Mouse (Mus musculus): Measurements from ENCODE around the gene D930020B18Rik. TPM values are rescaled to one million over a fixed set of nuclear protein-coding genes. Genes with fewer than 3 reads are reported as not detected.

Gene D930020B18Rik
- polyA plus RNA-seq, 1 experiment from 2014 or later, result 1.8 TPM

GRCm38 (mm10) chr10:121682539-121682938 is 41.2 kb downstream of the D930020B18Rik start:
- no peak for ATAC-seq (ENCODE audit: insufficient number of reproducible peaks, low FRiP score, low TSS enrichment, low read depth)
- H3K36me3 ChIP-seq (ENCODE audit: control insufficient read depth, insufficient read depth, low read length), result no peaks in the 10 kb centered on the region
- H3K27ac ChIP-seq (replicated peaks; ENCODE audit: low read depth, low read length), result no peak overlapping the region
- 87% methylated on average over 10 of the region's 10 CpGs for WGBS
- H3K27me3 ChIP-seq (ENCODE audit: control insufficient read depth, insufficient read depth, low read length), result no peaks in the 10 kb centered on the region
- no peak overlapping the region for H3K9ac ChIP-seq (ENCODE audit: low read length)
- H3K9me3 ChIP-seq (ENCODE audit: control insufficient read depth, low read length), result no peaks in the 10 kb centered on the region
- no peaks in the 10 kb centered on the region for H3K4me1 ChIP-seq (ENCODE audit: control insufficient read depth, insufficient read depth, low read length)
- no peak overlapping the region for H3K4me3 ChIP-seq (ENCODE audit: low read depth, low read length)
- no peak for DNase-seq (ENCODE audit: low spot score)
- H3K4me2 ChIP-seq (ENCODE audit: low read depth, severe bottlenecking), result no peak overlapping the region

- Histone ChIP-seq H3K36me3 (ENCODE audit: control insufficient read depth, insufficient read depth, low read length) (no peaks in the 10 kb centered on the region), H3K4me2 (ENCODE audit: low read depth, severe bottlenecking) (no peak overlapping the region), H3K27me3 (ENCODE audit: control insufficient read depth, insufficient read depth, low read length) (no peaks in the 10 kb centered on the region), H3K9ac (ENCODE audit: low read length) (no peak overlapping the region), H3K9me3 (ENCODE audit: control insufficient read depth, low read length) (no peaks in the 10 kb centered on the region), H3K4me3 (ENCODE audit: low read depth, low read length) (no peak overlapping the region), H3K4me1 (ENCODE audit: control insufficient read depth, insufficient read depth, low read length) (no peaks in the 10 kb centered on the region), H3K27ac (replicated peaks; ENCODE audit: low read depth, low read length) (no peak overlapping the region)
- 86% methylated on average over 4 of the region's 4 CpGs for WGBS
- ATAC-seq (ENCODE audit: insufficient number of reproducible peaks, low FRiP score, low TSS enrichment, low read depth) (no peak), DNase-seq (ENCODE audit: low spot score) (no peak)
These were observed 44.8 kb downstream of the D930020B18Rik start for GRCm38 (mm10) chr10:121686153-121686660.

GRCm38 (mm10) chr10:121687511-121687910 is 46.1 kb downstream of the D930020B18Rik start:
- Histone ChIP-seq H3K4me1 (ENCODE audit: control insufficient read depth, insufficient read depth, low read length) (no peaks in the 10 kb centered on the region), H3K9me3 (ENCODE audit: control insufficient read depth, low read length) (no peaks in the 10 kb centered on the region), H3K4me2 (ENCODE audit: low read depth, severe bottlenecking) (no peak overlapping the region), H3K4me3 (ENCODE audit: low read depth, low read length) (no peak overlapping the region), H3K9ac (ENCODE audit: low read length) (no peak overlapping the region), H3K27me3 (ENCODE audit: control insufficient read depth, insufficient read depth, low read length) (no peaks in the 10 kb centered on the region), H3K27ac (replicated peaks; ENCODE audit: low read depth, low read length) (no peak overlapping the region), H3K36me3 (ENCODE audit: control insufficient read depth, insufficient read depth, low read length) (no peaks in the 10 kb centered on the region)
- WGBS, result 75% methylated on average over 7 of the region's 7 CpGs
- no peak for DNase-seq (ENCODE audit: low spot score)
- ATAC-seq (ENCODE audit: insufficient number of reproducible peaks, low FRiP score, low TSS enrichment, low read depth), result no peak

GRCm38 (mm10) chr10:121689591-121690314 is 48.4 kb downstream of the D930020B18Rik start:
- Histone ChIP-seq H3K27me3 (ENCODE audit: control insufficient read depth, insufficient read depth, low read length) (no peaks in the 10 kb centered on the region), H3K9ac (ENCODE audit: low read length) (no peak overlapping the region), H3K4me1 (ENCODE audit: control insufficient read depth, insufficient read depth, low read length) (no peaks in the 10 kb centered on the region), H3K36me3 (ENCODE audit: control insufficient read depth, insufficient read depth, low read length) (no peaks in the 10 kb centered on the region), H3K4me3 (ENCODE audit: low read depth, low read length) (no peak overlapping the region), H3K9me3 (ENCODE audit: control insufficient read depth, low read length) (no peaks in the 10 kb centered on the region), H3K27ac (replicated peaks; ENCODE audit: low read depth, low read length) (no peak overlapping the region), H3K4me2 (ENCODE audit: low read depth, severe bottlenecking) (no peak overlapping the region)
- peak; percentile 87 for DNase-seq (ENCODE audit: low spot score)
- peak; percentile 67 for ATAC-seq (ENCODE audit: insufficient number of reproducible peaks, low FRiP score, low TSS enrichment, low read depth)
- WGBS, result 19% methylated on average over 15 of the region's 15 CpGs

GRCm38 (mm10) chr10:121692944-121693579 is 51.7 kb downstream of the D930020B18Rik start:
- Histone ChIP-seq H3K9ac (ENCODE audit: low read length) (no peak overlapping the region), H3K27me3 (ENCODE audit: control insufficient read depth, insufficient read depth, low read length) (no peaks in the 10 kb centered on the region), H3K9me3 (ENCODE audit: control insufficient read depth, low read length) (no peaks in the 10 kb centered on the region), H3K36me3 (ENCODE audit: control insufficient read depth, insufficient read depth, low read length) (no peaks in the 10 kb centered on the region), H3K4me2 (ENCODE audit: low read depth, severe bottlenecking) (peak overlapping the region; percentile 13; the same call in 1 of the 2 replicates), H3K4me3 (ENCODE audit: low read depth, low read length) (no peak overlapping the region), H3K27ac (replicated peaks; ENCODE audit: low read depth, low read length) (no peak overlapping the region), H3K4me1 (ENCODE audit: control insufficient read depth, insufficient read depth, low read length) (no peaks in the 10 kb centered on the region)
- no peak for ATAC-seq (ENCODE audit: insufficient number of reproducible peaks, low FRiP score, low TSS enrichment, low read depth)
- 52% methylated on average over 18 of the region's 18 CpGs for WGBS
- no peak for DNase-seq (ENCODE audit: low spot score)

- ATAC-seq (ENCODE audit: insufficient number of reproducible peaks, low FRiP score, low TSS enrichment, low read depth) (no peak), DNase-seq (ENCODE audit: low spot score) (no peak)
- no peaks in the 10 kb centered on the region for H3K36me3 ChIP-seq (ENCODE audit: control insufficient read depth, insufficient read depth, low read length)
- no peaks in the 10 kb centered on the region for H3K27me3 ChIP-seq (ENCODE audit: control insufficient read depth, insufficient read depth, low read length)
- no peak overlapping the region for H3K27ac ChIP-seq (replicated peaks; ENCODE audit: low read depth, low read length)
- H3K4me1 ChIP-seq (ENCODE audit: control insufficient read depth, insufficient read depth, low read length), result no peaks in the 10 kb centered on the region
- no peak overlapping the region for H3K4me3 ChIP-seq (ENCODE audit: low read depth, low read length)
- H3K9ac ChIP-seq (ENCODE audit: low read length), result no peak overlapping the region
- WGBS, result 82% methylated on average over 11 of the region's 11 CpGs
- H3K4me2 ChIP-seq (ENCODE audit: low read depth, severe bottlenecking), result no peak overlapping the region
- no peaks in the 10 kb centered on the region for H3K9me3 ChIP-seq (ENCODE audit: control insufficient read depth, low read length)
These were observed 53.2 kb downstream of the D930020B18Rik start for GRCm38 (mm10) chr10:121694567-121694966.

GRCm38 (mm10) chr10:121701296-121702248 is 60.2 kb downstream of the D930020B18Rik start:
- Histone ChIP-seq H3K27ac (replicated peaks; ENCODE audit: low read depth, low read length) (no peak overlapping the region), H3K4me3 (ENCODE audit: low read depth, low read length) (no peak overlapping the region), H3K9me3 (ENCODE audit: control insufficient read depth, low read length) (no peaks in the 10 kb centered on the region), H3K9ac (ENCODE audit: low read length) (no peak overlapping the region), H3K36me3 (ENCODE audit: control insufficient read depth, insufficient read depth, low read length) (no peaks in the 10 kb centered on the region), H3K4me1 (ENCODE audit: control insufficient read depth, insufficient read depth, low read length) (no peaks in the 10 kb centered on the region), H3K27me3 (ENCODE audit: control insufficient read depth, insufficient read depth, low read length) (no peaks in the 10 kb centered on the region), H3K4me2 (ENCODE audit: low read depth, severe bottlenecking) (no peak overlapping the region)
- 64% methylated on average over 11 of the region's 11 CpGs for WGBS
- no peak for ATAC-seq (ENCODE audit: insufficient number of reproducible peaks, low FRiP score, low TSS enrichment, low read depth)
- DNase-seq (ENCODE audit: low spot score), result peak; percentile 63

GRCm38 (mm10) chr10:121703619-121704018 is 62.2 kb downstream of the D930020B18Rik start:
- 84% methylated on average over 6 of the region's 6 CpGs for WGBS

More at GRCm38 (mm10) chr10:121703619-121704018, 62.2 kb downstream of the D930020B18Rik start:
- DNase-seq (ENCODE audit: low spot score) (no peak), ATAC-seq (ENCODE audit: insufficient number of reproducible peaks, low FRiP score, low TSS enrichment, low read depth) (no peak)
- H3K27ac ChIP-seq (replicated peaks; ENCODE audit: low read depth, low read length), result no peak overlapping the region
- no peak overlapping the region for H3K4me3 ChIP-seq (ENCODE audit: low read depth, low read length)
- no peak overlapping the region for H3K4me2 ChIP-seq (ENCODE audit: low read depth, severe bottlenecking)
- no peaks in the 10 kb centered on the region for H3K4me1 ChIP-seq (ENCODE audit: control insufficient read depth, insufficient read depth, low read length)
- no peaks in the 10 kb centered on the region for H3K9me3 ChIP-seq (ENCODE audit: control insufficient read depth, low read length)
- H3K9ac ChIP-seq (ENCODE audit: low read length), result no peak overlapping the region
- H3K27me3 ChIP-seq (ENCODE audit: control insufficient read depth, insufficient read depth, low read length), result no peaks in the 10 kb centered on the region
- H3K36me3 ChIP-seq (ENCODE audit: control insufficient read depth, insufficient read depth, low read length), result no peaks in the 10 kb centered on the region
